Mouse (Mus musculus) brain, embryonic 14.5 days (tissue): Measurements from ENCODE around the gene Clmn.

Experiments used
- CTCF ChIP-seq: fragments of 200-500 bp; IDR thresholded peaks from 2 replicates; pipeline ENCODE4 v1.5.1; 2012; ENCODE audit warnings: inconsistent platforms, mild to moderate bottlenecking, moderate library complexity, borderline replicate concordance; ENCODE audit not compliant: insufficient read depth, insufficient read length; ENCODE audit errors: extremely low read depth
- POLR2A ChIP-seq: fragments of 200-500 bp; IDR thresholded peaks from 2 replicates; pipeline ENCODE4 v1.6.1; 2012; ENCODE audit warnings: mild to moderate bottlenecking, inconsistent platforms, borderline replicate concordance; ENCODE audit not compliant: poor library complexity, insufficient read depth, insufficient read length, severe bottlenecking; ENCODE audit errors: extremely low read depth

- TF ChIP-seq CTCF, result no peak
- TF ChIP-seq POLR2A, result no peak
These were observed 34.3 kb upstream of the Clmn start for GRCm38 (mm10) chr12:104899161-104899560.
